Mouse (Mus musculus) lung, postnatal 4 days (tissue): Measurements from ENCODE around the gene Hist2h3c2.

ENCODE experiments used
- DNase-seq, 2 experiments: peaks; one replicate each; pipeline ENCODE4 v3.0.0; 2021

The Hist2h3c2 gene

GRCm38 (mm10) chr3:96195616-96196313 is 43.2 kb downstream of the Hist2h3c2 start:
- DNase-seq = no peak

- DNase-seq = no peak
Measured at GRCm38 (mm10) chr3:96194966-96195365, 44.0 kb downstream of the Hist2h3c2 start.

- peak in 1 of 2 experiments; percentile 64 for DNase-seq
Measured at GRCm38 (mm10) chr3:96192977-96193376, 46.0 kb downstream of the Hist2h3c2 start.
